Mouse (Mus musculus) limb, embryonic 11.5 days (tissue): ENCODE results near the gene Sobp. TPM values are rescaled to one million over a fixed set of nuclear protein-coding genes. Genes with fewer than 3 reads are reported as not detected.
A peak's percentile ranks its signal among the peaks of the same experiment; 100 is the strongest.

ENCODE experiments used
- ATAC-seq: fragments of 200-750 bp; cut with Nextera tagmentation; 2 replicates; pipeline ENCODE4 v1.8.0; 2017; ENCODE audit warnings: low read depth; ENCODE audit not compliant: insufficient number of reproducible peaks, low FRiP score, low TSS enrichment
- DNase-seq: peaks from one replicate; pipeline ENCODE4 v3.0.0-alpha.2; 2015; ENCODE audit warnings: low spot score
- H3K27ac ChIP-seq: fragments of 300-500 bp; sonication (generic); replicated peaks from 2 replicates; pipeline ENCODE4 v1.5.1; 2014; ENCODE audit warnings: low read depth, mild to moderate bottlenecking, low read length
- H3K27me3 ChIP-seq: fragments of 300-500 bp; sonication (generic); 2 replicates; pipeline ENCODE4 v1.6.1; 2014; ENCODE audit warnings: mild to moderate bottlenecking, low read length, mixed read lengths; ENCODE audit not compliant: control insufficient read depth, insufficient read depth
- H3K36me3 ChIP-seq: fragments of 300-500 bp; sonication (generic); 2 replicates; pipeline ENCODE4 v1.6.1; 2014; ENCODE audit warnings: mild to moderate bottlenecking, low read length, moderate library complexity, mixed read lengths; ENCODE audit not compliant: control insufficient read depth, insufficient read depth
- H3K4me1 ChIP-seq: fragments of 300-500 bp; sonication (generic); 2 replicates; pipeline ENCODE4 v1.6.1; 2014; ENCODE audit warnings: low read length, mixed read lengths; ENCODE audit not compliant: control insufficient read depth, insufficient read depth
- H3K4me2 ChIP-seq: fragments of 300-500 bp; sonication (generic); 2 replicates; pipeline ENCODE4 v1.6.1; 2014; ENCODE audit warnings: low read depth, mild to moderate bottlenecking, moderate library complexity; ENCODE audit not compliant: severe bottlenecking
- H3K4me3 ChIP-seq: fragments of 300-500 bp; sonication (generic); 2 replicates; pipeline ENCODE4 v1.5.1; 2014; ENCODE audit warnings: low read depth, low read length
- H3K9ac ChIP-seq: fragments of 300-500 bp; sonication (generic); 2 replicates; pipeline ENCODE4 v1.6.1; 2014; ENCODE audit warnings: mild to moderate bottlenecking, low read length
- H3K9me3 ChIP-seq: fragments of 300-500 bp; sonication (generic); 2 replicates; pipeline ENCODE4 v1.6.1; 2016; ENCODE audit warnings: low read length; ENCODE audit not compliant: control insufficient read depth
- WGBS: fragments of 180-500 bp; shearing (Covaris S2); extraction: QIAGEN DNeasy Blood & Tissue Kit; methylation state at CpG from one replicate; pipeline ENCODE4 v1.1.7; 2014; 5-methylcytosine and 5-hydroxymethylcytosine counted together
- polyA plus RNA-seq: library from polyadenylated mRNA; unstranded; fragments of >200 nt; fragmentation: Nextera tagmentation; extraction: Ambion mirVana; gene quantifications from 2 replicates; pipeline ENCODE4 v1.2.1, GENCODE M21; 2014

Sobp gene
- polyA plus RNA-seq, 1 experiment from 2014 or later: 3.9 TPM

- H3K9ac ChIP-seq: no peak overlapping the region
- peak overlapping the region; percentile 56 for H3K27ac ChIP-seq
- whole genome bisulfite sequencing: 2% methylated on average over 25 of the region's 25 CpGs
- H3K9me3 ChIP-seq: no peaks in the 10 kb centered on the region; the same call in 1 of the 2 replicates
- no peaks in the 10 kb centered on the region for H3K36me3 ChIP-seq
- H3K27me3 ChIP-seq: no peaks in the 10 kb centered on the region
- ATAC-seq: no peak
- H3K4me1 ChIP-seq: peaks cover 9% of the 10 kb centered on the region
- H3K4me2 ChIP-seq: peak overlapping the region; percentile 73
- peak; percentile 49 for DNase-seq
- peak overlapping the region; percentile 29 for H3K4me3 ChIP-seq
These were observed 171.4 kb downstream of the Sobp start for GRCm38 (mm10) chr10:43002721-43003465.

- Histone ChIP-seq H3K9me3 (no peaks in the 10 kb centered on the region; the same call in 1 of the 2 replicates), H3K36me3 (no peaks in the 10 kb centered on the region), H3K27ac (peak overlapping the region; percentile 56), H3K9ac (no peak overlapping the region), H3K4me1 (peaks cover 9% of the 10 kb centered on the region), H3K27me3 (no peaks in the 10 kb centered on the region), H3K4me3 (peak overlapping the region; percentile 29), H3K4me2 (peak overlapping the region; percentile 73)
- 5% methylated on average over 13 of the region's 13 CpGs for WGBS
- no peak for ATAC-seq
- peak; percentile 62 for DNase-seq
These were observed 172.2 kb downstream of the Sobp start for GRCm38 (mm10) chr10:43002066-43002678.

GRCm38 (mm10) chr10:43001433-43001832 lies 172.9 kb downstream of the Sobp start:
- 79% methylated on average over 3 of the region's 3 CpGs for WGBS
- H3K36me3 ChIP-seq: no peaks in the 10 kb centered on the region
- DNase-seq: no peak
- H3K27me3 ChIP-seq: no peaks in the 10 kb centered on the region
- no peaks in the 10 kb centered on the region; the same call in 1 of the 2 replicates for H3K9me3 ChIP-seq
- no peak overlapping the region for H3K9ac ChIP-seq
- ATAC-seq: no peak
- no peak overlapping the region for H3K4me3 ChIP-seq
- H3K27ac ChIP-seq: no peak overlapping the region; the same call in 1 of the 2 replicates
- H3K4me2 ChIP-seq: no peak overlapping the region
- H3K4me1 ChIP-seq: peaks cover 9% of the 10 kb centered on the region

GRCm38 (mm10) chr10:42999324-42999723 lies 175.0 kb downstream of the Sobp start:
- DNase-seq (no peak), ATAC-seq (no peak)
- WGBS: 93% methylated on average over 10 of the region's 10 CpGs
- Histone ChIP-seq H3K36me3 (no peaks in the 10 kb centered on the region), H3K4me3 (no peak overlapping the region), H3K27me3 (no peaks in the 10 kb centered on the region), H3K4me2 (no peak overlapping the region), H3K9ac (no peak overlapping the region), H3K27ac (no peak overlapping the region), H3K4me1 (peaks cover 17% of the 10 kb centered on the region), H3K9me3 (no peaks in the 10 kb centered on the region; the same call in 1 of the 2 replicates)

- WGBS: 87% methylated on average over 2 of the region's 2 CpGs
- no peak overlapping the region for H3K4me3 ChIP-seq
- H3K36me3 ChIP-seq: no peaks in the 10 kb centered on the region
- DNase-seq (no peak), ATAC-seq (no peak)
- H3K4me2 ChIP-seq: no peak overlapping the region
- H3K9ac ChIP-seq: no peak overlapping the region
- no peaks in the 10 kb centered on the region for H3K9me3 ChIP-seq
- H3K27ac ChIP-seq: no peak overlapping the region
- H3K4me1 ChIP-seq: peaks cover 18% of the 10 kb centered on the region
- no peaks in the 10 kb centered on the region for H3K27me3 ChIP-seq
These were observed 177.1 kb downstream of the Sobp start for GRCm38 (mm10) chr10:42997278-42997677.

- H3K27ac ChIP-seq: no peak overlapping the region; the same call in 1 of the 2 replicates
- no peak overlapping the region for H3K4me3 ChIP-seq
- peak; percentile 43 for DNase-seq
- H3K4me1 ChIP-seq: peaks cover 14% of the 10 kb centered on the region
- H3K36me3 ChIP-seq: no peaks in the 10 kb centered on the region
- H3K9me3 ChIP-seq: no peaks in the 10 kb centered on the region
- WGBS: 17% methylated on average over 13 of the region's 13 CpGs
- no peaks in the 10 kb centered on the region for H3K27me3 ChIP-seq
- ATAC-seq: no peak
- no peak overlapping the region for H3K4me2 ChIP-seq
- H3K9ac ChIP-seq: no peak overlapping the region
These were observed 178.8 kb downstream of the Sobp start for GRCm38 (mm10) chr10:42995484-42995895.

GRCm38 (mm10) chr10:42994331-42994782 lies 180.0 kb downstream of the Sobp start:
- DNase-seq: peak; percentile 43
- Histone ChIP-seq H3K9me3 (no peaks in the 10 kb centered on the region), H3K36me3 (no peaks in the 10 kb centered on the region), H3K27me3 (no peaks in the 10 kb centered on the region), H3K9ac (no peak overlapping the region), H3K27ac (no peak overlapping the region), H3K4me1 (peaks cover 14% of the 10 kb centered on the region), H3K4me3 (no peak overlapping the region), H3K4me2 (peak overlapping the region; percentile 31; the same call in 1 of the 2 replicates)
- WGBS: 13% methylated on average over 13 of the region's 13 CpGs
- ATAC-seq: peak; percentile 50; the same call in 1 of the 2 replicates

GRCm38 (mm10) chr10:42991018-42991417 lies 183.3 kb downstream of the Sobp start:
- Histone ChIP-seq H3K36me3 (no peaks in the 10 kb centered on the region), H3K4me2 (no peak overlapping the region), H3K4me3 (no peak overlapping the region), H3K4me1 (peaks cover 17% of the 10 kb centered on the region), H3K9ac (no peak overlapping the region), H3K27me3 (no peaks in the 10 kb centered on the region), H3K27ac (no peak overlapping the region), H3K9me3 (no peaks in the 10 kb centered on the region)
- no peak for DNase-seq
- 73% methylated on average over 9 of the region's 9 CpGs for WGBS
- no peak for ATAC-seq
